Mouse (Mus musculus) megakaryocyte, embryonic 14.5 days (primary cell): ENCODE measurements at regions not wholly inside any gene's neighbourhood (a gene's known extent, or its start where the extent isn't known, plus 50 kb on each side); places are given as distances from the start of the nearest gene placed in this dataset.

Experiments
- H3K27me3 ChIP-seq: replicated peaks from 2 replicates; pipeline ENCODE3; 2012; ENCODE audit warnings: inconsistent platforms
- H3K36me3 ChIP-seq: replicated peaks from 2 replicates; pipeline ENCODE3; 2012; ENCODE audit warnings: low read length, inconsistent platforms, mixed read lengths
- H3K4me1 ChIP-seq: 2 replicates; pipeline ENCODE4 v1.6.1; 2012; ENCODE audit warnings: inconsistent platforms
- H3K4me3 ChIP-seq: replicated peaks from 2 replicates; pipeline ENCODE3; 2012; ENCODE audit warnings: moderate library complexity, mild to moderate bottlenecking, inconsistent platforms
- H3K9me3 ChIP-seq: 2 replicates; pipeline ENCODE4 v1.6.1; 2012; ENCODE audit warnings: inconsistent platforms
- FLI1 ChIP-seq: IDR thresholded peaks from 2 replicates; pipeline ENCODE4 v1.6.1; 2012; ENCODE audit warnings: low read length, inconsistent platforms, mixed read lengths
- GATA1 ChIP-seq: IDR thresholded peaks from 3 replicates; pipeline ENCODE4 v1.6.1; 2012; ENCODE audit warnings: mixed read lengths, low read length, inconsistent platforms, borderline replicate concordance

DNA sequence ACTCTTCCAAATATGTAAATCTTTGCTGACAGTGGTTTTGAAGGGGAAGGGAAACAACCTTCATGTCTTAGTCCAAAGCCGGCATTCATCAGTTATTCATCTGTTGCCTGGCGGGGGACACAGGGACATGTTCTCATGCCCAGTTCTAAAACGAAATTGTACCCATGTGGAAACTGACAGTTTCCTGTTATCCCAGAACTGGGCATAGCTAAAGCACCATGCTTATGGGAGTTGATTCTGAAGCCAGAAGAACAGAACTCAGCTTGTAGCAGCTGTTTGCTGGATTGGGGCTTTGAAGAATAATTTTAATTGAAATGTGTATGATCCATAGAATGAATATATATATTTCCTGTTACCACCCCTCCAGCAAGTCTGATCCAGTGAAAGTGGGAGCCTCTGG lies 181.0 kb downstream of the Emp1 start:
- Histone ChIP-seq H3K36me3 (no peaks in the 10 kb centered on the region), H3K4me1 (no peaks in the 10 kb centered on the region), H3K27me3 (peaks cover 9% of the 10 kb centered on the region), H3K4me3 (no peak overlapping the region), H3K9me3 (no peaks in the 10 kb centered on the region)
- TF ChIP-seq GATA1 (no peak), FLI1 (no peak)

DNA sequence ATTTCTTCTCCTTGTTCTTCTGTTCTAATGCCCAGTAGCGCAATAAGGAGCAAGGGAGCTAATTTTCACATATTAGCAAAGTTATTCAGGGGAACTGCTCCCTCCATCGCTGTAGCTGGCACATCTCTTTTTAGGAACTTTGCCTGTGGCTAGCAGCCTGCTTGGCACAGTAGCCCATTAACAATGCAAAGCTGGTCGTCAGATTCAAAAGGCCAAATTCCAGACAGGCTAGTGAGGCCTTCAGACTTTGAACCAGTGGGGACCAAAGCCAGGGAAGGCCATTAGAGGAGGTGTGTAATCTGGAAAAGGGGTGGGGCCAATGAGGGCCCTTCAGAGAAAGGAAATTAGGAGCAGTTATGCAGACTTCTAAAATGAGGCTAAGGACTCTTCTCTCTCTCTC lies 181.5 kb downstream of the Emp1 start:
- no peaks in the 10 kb centered on the region for H3K36me3 ChIP-seq
- H3K4me1 ChIP-seq, result no peaks in the 10 kb centered on the region
- no peak overlapping the region for H3K4me3 ChIP-seq
- H3K9me3 ChIP-seq, result no peaks in the 10 kb centered on the region
- H3K27me3 ChIP-seq, result peaks cover 10% of the 10 kb centered on the region
- TF ChIP-seq FLI1 (no peak), GATA1 (no peak)

DNA sequence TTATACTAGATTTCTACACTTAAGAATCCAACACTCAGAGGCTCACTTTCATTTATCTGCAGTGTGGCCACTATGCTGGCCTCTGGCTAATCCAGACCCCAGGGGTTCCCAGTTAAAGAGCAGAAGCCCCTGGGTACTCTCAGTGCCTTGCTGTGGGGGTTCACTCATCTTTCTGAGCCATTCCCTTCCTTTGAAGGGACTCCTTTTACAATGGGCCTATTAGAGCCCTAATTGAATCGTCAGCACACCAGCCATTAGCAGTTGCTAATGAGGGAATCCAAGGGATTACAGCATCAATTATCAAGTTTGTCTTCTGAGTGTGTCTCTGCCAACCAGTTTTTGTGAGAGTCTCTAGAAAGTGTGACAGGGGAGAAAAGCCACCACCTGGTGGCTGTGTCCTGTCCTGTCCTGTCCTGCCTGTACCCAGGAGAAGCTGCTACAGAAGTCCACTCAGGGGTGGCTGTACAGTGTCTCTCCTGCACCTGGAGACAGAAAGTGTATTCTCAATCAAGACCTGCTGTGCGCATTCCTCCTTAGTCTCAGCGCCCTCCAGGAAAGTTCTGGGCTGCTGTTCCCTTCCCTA lies 188.1 kb downstream of the Emp1 start:
- H3K4me3 ChIP-seq, result no peak overlapping the region
- H3K4me1 ChIP-seq, result no peaks in the 10 kb centered on the region
- H3K9me3 ChIP-seq, result peaks cover 7% of the 10 kb centered on the region
- H3K27me3 ChIP-seq, result peaks cover 2% of the 10 kb centered on the region
- no peaks in the 10 kb centered on the region for H3K36me3 ChIP-seq
- TF ChIP-seq GATA1, result no peak

DNA sequence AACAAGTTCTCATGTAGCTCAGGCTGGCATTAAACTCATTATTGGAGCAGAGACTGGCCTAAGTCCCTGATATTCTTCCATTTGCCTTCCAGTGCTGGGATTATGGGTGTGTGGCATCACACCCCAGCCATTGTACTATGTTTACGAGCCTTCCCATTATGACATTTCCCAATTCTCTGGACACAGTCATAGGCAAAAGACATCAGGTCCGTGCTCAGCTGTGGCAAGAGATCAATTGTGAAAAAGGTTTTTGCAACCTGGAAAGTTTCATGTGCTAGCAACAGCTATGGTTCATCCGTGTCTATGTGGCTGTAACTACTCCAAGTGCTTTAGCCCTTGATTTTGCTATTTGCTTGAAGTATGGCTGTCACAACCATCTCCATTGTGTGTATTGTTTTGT lies 190.1 kb downstream of the Emp1 start:
- TF ChIP-seq GATA1, result no peak
- TF ChIP-seq FLI1, result no peak
- H3K36me3 ChIP-seq, result no peaks in the 10 kb centered on the region
- H3K9me3 ChIP-seq, result peaks cover 12% of the 10 kb centered on the region
- peaks cover 2% of the 10 kb centered on the region for H3K27me3 ChIP-seq
- H3K4me3 ChIP-seq, result no peak overlapping the region
- no peaks in the 10 kb centered on the region for H3K4me1 ChIP-seq

DNA sequence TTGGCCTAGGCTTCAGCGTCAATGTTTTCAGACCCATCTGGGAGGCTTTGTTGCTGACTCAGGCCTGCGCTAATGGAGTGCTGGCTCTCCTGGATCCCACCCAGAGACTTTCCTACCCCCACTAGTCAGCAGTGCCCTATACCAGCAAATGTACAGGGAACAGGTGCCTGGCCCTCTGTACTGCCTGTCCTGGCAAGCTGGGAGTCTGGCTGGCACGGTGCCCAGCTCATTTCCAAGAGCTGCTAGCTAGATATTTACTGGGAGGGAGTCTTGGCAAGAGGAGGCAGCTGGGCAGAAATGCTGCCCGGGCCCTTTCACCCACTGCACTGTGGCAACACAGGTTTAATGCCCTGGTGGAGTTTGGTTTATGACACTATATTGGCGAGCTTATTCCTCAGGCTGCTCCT lies 197.2 kb downstream of the Emp1 start:
- Histone ChIP-seq H3K36me3 (no peaks in the 10 kb centered on the region), H3K9me3 (peaks cover 8% of the 10 kb centered on the region), H3K4me3 (no peak overlapping the region), H3K27me3 (no peaks in the 10 kb centered on the region), H3K4me1 (no peaks in the 10 kb centered on the region)
- no peak for TF ChIP-seq GATA1
- TF ChIP-seq FLI1, result no peak

DNA sequence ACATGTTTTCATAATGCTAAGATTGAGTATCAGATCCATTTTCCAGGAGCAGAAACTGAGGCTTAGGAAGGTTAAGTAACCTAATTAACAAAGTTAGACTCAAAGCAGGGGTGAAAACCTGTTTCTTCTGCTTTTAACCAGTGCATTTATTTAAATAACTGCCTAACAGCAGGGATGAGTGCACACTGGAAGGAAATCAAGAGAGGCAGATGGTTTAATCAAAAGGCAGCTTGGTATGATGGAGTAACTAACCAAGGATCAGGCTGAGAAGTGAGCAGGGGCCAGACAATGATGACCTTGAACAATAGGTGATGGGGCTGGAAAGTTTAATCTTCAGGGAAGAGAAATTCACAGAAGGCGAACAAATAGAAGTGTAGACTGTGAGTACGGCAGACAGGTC lies 199.9 kb downstream of the Emp1 start:
- TF ChIP-seq GATA1, result no peak
- TF ChIP-seq FLI1, result no peak
- H3K9me3 ChIP-seq, result no peaks in the 10 kb centered on the region
- H3K36me3 ChIP-seq, result no peaks in the 10 kb centered on the region
- no peaks in the 10 kb centered on the region for H3K27me3 ChIP-seq
- no peak overlapping the region for H3K4me3 ChIP-seq
- no peaks in the 10 kb centered on the region for H3K4me1 ChIP-seq

DNA sequence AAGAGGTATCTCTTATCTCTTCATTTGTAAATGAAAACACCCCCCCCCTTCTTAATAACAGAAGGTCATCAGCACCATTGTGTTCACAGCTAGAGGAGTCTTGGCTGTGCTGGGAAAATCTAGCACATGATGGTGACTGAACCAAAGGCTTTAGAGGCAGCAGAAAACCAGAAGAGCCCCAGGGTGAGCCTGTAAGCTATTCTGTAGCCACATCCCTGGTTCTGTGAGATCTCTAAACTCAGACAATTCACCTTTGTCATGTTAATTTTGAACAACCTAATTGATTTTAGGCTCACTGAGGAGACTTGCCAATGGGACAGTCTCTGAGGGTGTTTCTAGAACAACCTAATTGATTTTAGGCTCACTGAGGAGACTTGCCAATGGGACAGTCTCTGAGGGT lies 201.4 kb downstream of the Emp1 start:
- Histone ChIP-seq H3K9me3 (no peaks in the 10 kb centered on the region), H3K36me3 (no peaks in the 10 kb centered on the region), H3K4me1 (no peaks in the 10 kb centered on the region), H3K4me3 (no peak overlapping the region), H3K27me3 (peaks cover 2% of the 10 kb centered on the region)
- TF ChIP-seq GATA1 (no peak), FLI1 (no peak)

DNA sequence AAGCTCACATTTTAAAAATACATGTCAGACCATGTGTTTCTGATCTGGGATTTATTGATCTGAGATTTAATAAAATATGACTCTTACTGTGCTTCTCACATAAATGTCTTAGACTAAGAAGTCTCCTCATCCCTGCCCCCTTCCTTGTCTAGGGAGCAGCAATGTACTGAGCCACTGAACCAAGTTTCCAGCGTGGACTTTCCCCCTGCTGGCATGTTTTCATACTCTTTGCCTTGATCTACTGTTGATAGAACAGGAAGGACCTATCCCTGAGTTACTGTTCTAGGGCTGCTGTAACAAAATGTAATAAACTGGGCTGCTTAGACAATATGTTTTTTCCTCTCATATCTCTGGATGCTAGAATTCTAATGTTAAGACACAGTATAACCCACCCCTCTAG lies 206.7 kb downstream of the Emp1 start:
- no peak overlapping the region for H3K4me3 ChIP-seq
- H3K4me1 ChIP-seq, result no peaks in the 10 kb centered on the region
- H3K9me3 ChIP-seq, result no peaks in the 10 kb centered on the region
- H3K36me3 ChIP-seq, result no peaks in the 10 kb centered on the region
- TF ChIP-seq GATA1 (no peak), FLI1 (no peak)
- H3K27me3 ChIP-seq, result peaks cover 2% of the 10 kb centered on the region

DNA sequence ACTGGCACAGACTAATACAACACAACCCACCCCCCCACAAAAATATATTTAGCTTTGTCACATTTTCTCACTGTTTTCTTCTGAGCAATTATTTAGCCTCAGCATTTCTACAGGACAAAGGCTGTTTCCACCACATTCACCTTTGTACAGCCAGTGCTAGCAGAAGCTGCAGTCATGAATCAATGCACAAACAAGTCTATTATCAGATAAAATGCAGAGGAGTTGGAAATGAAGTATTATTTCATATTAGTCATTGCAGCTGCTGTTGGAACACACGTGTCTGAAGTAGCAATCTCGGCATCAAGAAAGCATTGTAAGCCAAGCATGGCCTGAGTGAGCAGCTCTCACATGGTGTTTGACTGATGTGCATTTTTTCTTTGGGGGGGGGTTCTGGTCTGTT lies 212.9 kb downstream of the Emp1 start:
- Histone ChIP-seq H3K9me3 (no peaks in the 10 kb centered on the region), H3K4me3 (no peak overlapping the region), H3K36me3 (no peaks in the 10 kb centered on the region), H3K4me1 (no peaks in the 10 kb centered on the region), H3K27me3 (peaks cover 2% of the 10 kb centered on the region)
- TF ChIP-seq FLI1, result no peak
- no peak for TF ChIP-seq GATA1

DNA sequence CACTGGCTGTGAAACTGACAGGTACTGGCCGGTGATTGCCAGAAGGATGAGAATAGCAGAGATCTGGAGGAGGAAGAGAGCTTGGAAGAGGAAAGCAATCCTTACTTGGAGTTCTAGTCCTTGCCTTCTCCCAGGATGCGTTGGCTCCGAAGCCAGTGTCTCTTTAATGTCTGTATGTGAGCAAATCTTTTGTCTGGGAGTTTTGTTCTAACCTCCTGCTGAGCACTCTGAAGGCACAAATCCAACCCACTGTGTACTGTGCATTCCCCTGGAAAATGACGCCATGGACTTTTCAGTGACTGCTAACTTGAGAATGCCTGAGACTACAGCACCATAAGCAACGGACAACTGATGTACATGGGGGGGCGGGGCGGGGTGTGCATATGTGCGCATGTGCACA lies 216.4 kb downstream of the Emp1 start:
- Histone ChIP-seq H3K36me3 (no peaks in the 10 kb centered on the region), H3K4me1 (no peaks in the 10 kb centered on the region), H3K27me3 (peaks cover 4% of the 10 kb centered on the region), H3K9me3 (no peaks in the 10 kb centered on the region), H3K4me3 (no peak overlapping the region)
- TF ChIP-seq FLI1 (no peak), GATA1 (no peak)

DNA sequence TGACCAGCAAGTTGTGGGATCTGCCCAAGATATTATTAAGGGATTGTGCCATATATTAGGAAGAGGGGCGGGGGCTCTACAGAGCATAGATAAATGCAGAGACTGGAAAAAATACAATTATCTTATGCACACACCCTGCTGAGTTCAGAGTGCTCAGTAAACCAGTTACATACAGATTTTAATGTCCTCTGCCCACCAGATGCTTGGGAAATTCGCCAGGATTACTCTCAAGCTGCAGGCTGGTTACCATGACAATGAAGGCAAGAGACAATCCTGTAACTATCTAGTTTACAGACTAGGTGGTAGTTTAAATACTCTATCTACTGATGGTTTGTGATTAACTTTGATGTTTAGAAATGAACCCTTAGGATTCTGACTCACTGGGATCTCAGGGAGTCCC lies 220.2 kb downstream of the Emp1 start:
- Histone ChIP-seq H3K4me3 (no peak overlapping the region), H3K27me3 (peaks cover 9% of the 10 kb centered on the region), H3K4me1 (no peaks in the 10 kb centered on the region), H3K36me3 (no peaks in the 10 kb centered on the region), H3K9me3 (no peaks in the 10 kb centered on the region; the same call in 1 of the 2 replicates)
- TF ChIP-seq GATA1, result no peak
- TF ChIP-seq FLI1, result no peak
